Mouse (Mus musculus): Measurements from ENCODE around the gene Gm11444.

GRCm38 (mm10) chr11:85807353-85807752 lies 42.8 kb downstream of the Gm11444 start:
- no peak for TF ChIP-seq HCFC1 (IDR thresholded peaks at IDR 0.05; ENCODE audit: borderline replicate concordance, insufficient read depth, low read length)
- TF ChIP-seq ZC3H11A (IDR thresholded peaks at IDR 0.05; ENCODE audit: borderline replicate concordance, low read depth, low read length) = no peak
- no peak for TF ChIP-seq MAFK (IDR thresholded peaks at IDR 0.05; ENCODE audit: insufficient read depth, low read depth, low read length)
- no peak for TF ChIP-seq ZNF384 (IDR thresholded peaks at IDR 0.05; ENCODE audit: low read depth, low read length)
- no peak for TF ChIP-seq CHD2 (IDR thresholded peaks at IDR 0.05; ENCODE audit: low read depth, low read length)
